Mouse (Mus musculus) cerebellum, adult 2 months (tissue): ENCODE data around the gene Dnajc13.

Source experiments
- CTCF ChIP-seq: fragments of 200-500 bp; IDR thresholded peaks from 2 replicates; pipeline ENCODE4 v1.5.1; 2011; ENCODE audit warnings: low read depth, mild to moderate bottlenecking, control low read depth, low read length, moderate library complexity, borderline replicate concordance; ENCODE audit not compliant: insufficient read depth
- POLR2A ChIP-seq: fragments of 200-500 bp; IDR thresholded peaks from 2 replicates; pipeline ENCODE4 v1.6.1; 2011; ENCODE audit warnings: low read length, control low read depth, borderline replicate concordance; ENCODE audit not compliant: insufficient read depth

DNA sequence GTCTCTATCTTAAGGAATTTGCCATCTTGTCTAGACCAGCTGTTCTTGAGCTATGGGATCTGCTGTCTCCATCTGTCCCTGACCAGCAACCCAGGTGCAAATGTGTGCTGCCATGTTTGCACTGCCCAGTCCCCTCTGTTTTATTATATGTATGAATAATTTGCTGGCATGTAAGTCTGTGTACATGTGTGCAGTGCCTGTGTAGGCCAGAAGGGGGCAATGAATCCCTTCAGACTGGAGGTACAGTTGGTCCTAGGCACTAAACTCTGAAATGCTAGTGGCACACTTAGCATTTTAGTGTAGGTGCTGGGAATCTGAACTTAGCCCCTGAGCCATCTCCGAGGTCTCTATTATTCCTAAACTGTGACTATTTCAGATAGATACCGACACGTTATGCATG, 58.9 kb downstream of the Dnajc13 start:
- TF ChIP-seq CTCF (peak; percentile 57; the same call in 1 of the 2 replicates), POLR2A (no peak)
